9 mouse cellular contexts compared by ENCODE assay signal in the genomic region with DNA sequence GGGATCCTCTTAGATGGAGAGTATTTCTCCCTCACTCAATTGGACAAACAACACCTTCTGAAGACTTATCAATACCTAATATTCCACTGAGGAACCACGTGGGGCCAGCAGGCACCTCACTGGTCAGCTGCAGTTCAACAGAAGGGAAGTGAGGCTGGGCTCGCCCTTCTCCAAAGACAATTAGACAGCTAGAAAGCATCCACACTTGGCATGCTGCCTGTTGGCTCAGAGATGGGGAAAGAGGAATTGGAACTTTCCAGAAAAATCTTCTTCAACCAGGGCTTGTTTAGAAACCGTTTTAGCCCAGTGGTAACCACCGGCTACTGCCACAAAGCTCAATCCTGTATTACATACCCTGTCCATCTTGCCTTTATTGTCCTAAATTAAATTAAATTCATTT. TPM values are rescaled to one million over a fixed set of nuclear protein-coding genes. Genes with fewer than 3 reads are reported as not detected.
A peak's percentile ranks its signal among the peaks of the same experiment; 100 is the strongest.
DNase-seq lines count a peak whose midpoint lies in the region; ATAC-seq and TF ChIP-seq lines count a peak whose summit lies in the region.
"Had no signal": no experiment of that assay in that cellular context is flagged by ENCODE, and none has a peak within 500 bp of the region (broad histone marks: within the 10 kb centered on the region; RNA-seq: fewer than 3 reads in every experiment).

No protein-coding gene starts in this region.

- no peak overlapping the region for H3K4me3 ChIP-seq in kidney, embryonic 15.5 days (replicated peaks)
- H3K4me3 ChIP-seq in lung, adult 2 months (replicated peaks; ENCODE audit: extremely low read depth, low read depth, low read length): no peak overlapping the region
- H3K4me3 ChIP-seq in midbrain, embryonic 15.5 days: no peak overlapping the region
- H3K4me3 ChIP-seq in hindbrain, embryonic 11.5 days (ENCODE audit: low read depth, low read length): no peak overlapping the region

- 65% methylated on average over 4 of the region's 4 CpGs for WGBS in kidney, embryonic 15.5 days
- 17% methylated on average over 4 of the region's 4 CpGs for whole genome bisulfite sequencing in lung, adult 2 months
- 72% methylated on average over 4 of the region's 4 CpGs for WGBS in midbrain, embryonic 15.5 days
- 75% methylated on average over 4 of the region's 4 CpGs for WGBS in hindbrain, embryonic 11.5 days

- TF ChIP-seq CTCF in lung, adult 2 months (IDR thresholded peaks at IDR 0.05; ENCODE audit: insufficient read depth, low read length): no peak

- peak; percentile 60 for DNase-seq in kidney, adult 18-20 months
- DNase-seq in adipocyte (ENCODE audit: low spot score): peak; percentile 26
- peak; percentile 27 to 30 for DNase-seq in gastrocnemius, postnatal 36 days
- peak; percentile 25 for DNase-seq in lung, adult 2 months
- DNase-seq in frontal cortex, postnatal 10 days (ENCODE audit: low spot score in 2 of 2): no peak
- no peak for DNase-seq in hindbrain, embryonic 11.5 days (ENCODE audit: low spot score)
- DNase-seq: forebrain, postnatal 0 days had no signal

- no peaks in the 10 kb centered on the region for H3K36me3 ChIP-seq in kidney, embryonic 15.5 days
- no peaks in the 10 kb centered on the region for H3K36me3 ChIP-seq in midbrain, embryonic 15.5 days (replicated peaks)
- no peaks in the 10 kb centered on the region for H3K36me3 ChIP-seq in hindbrain, embryonic 11.5 days (ENCODE audit: control insufficient read depth, insufficient read depth, low read length)

- H3K4me1 ChIP-seq in kidney, embryonic 15.5 days: peaks cover 6% of the 10 kb centered on the region
- H3K4me1 ChIP-seq in lung, adult 2 months (ENCODE audit: control insufficient read depth, insufficient read depth, low read length): no peaks in the 10 kb centered on the region
- H3K4me1 ChIP-seq in midbrain, embryonic 15.5 days: peaks cover 4% of the 10 kb centered on the region
- H3K4me1 ChIP-seq in hindbrain, embryonic 11.5 days (replicated peaks; ENCODE audit: control insufficient read depth, insufficient read depth, low read length): no peaks in the 10 kb centered on the region

- no peak for TF ChIP-seq POLR2A in lung, adult 2 months (IDR thresholded peaks at IDR 0.05; ENCODE audit: borderline replicate concordance, extremely low read depth, low read depth, low read length)

- ATAC-seq in kidney, embryonic 15.5 days (replicated peaks; ENCODE audit: low FRiP score): no peak
- no peak for ATAC-seq in midbrain, embryonic 15.5 days (replicated peaks)
- ATAC-seq in hindbrain, embryonic 11.5 days (ENCODE audit: low FRiP score): no peak
- ATAC-seq: forebrain, postnatal 0 days had no signal

- H3K27me3 ChIP-seq in kidney, embryonic 15.5 days: peaks cover 6% of the 10 kb centered on the region; the same call in 1 of the 2 replicates
- no peaks in the 10 kb centered on the region for H3K27me3 ChIP-seq in midbrain, embryonic 15.5 days (replicated peaks)
- H3K27me3 ChIP-seq in hindbrain, embryonic 11.5 days (ENCODE audit: control insufficient read depth, insufficient read depth, low read length): no peaks in the 10 kb centered on the region

- no peak overlapping the region for H3K27ac ChIP-seq in kidney, embryonic 15.5 days
- no peak overlapping the region for H3K27ac ChIP-seq in midbrain, embryonic 15.5 days
- H3K27ac ChIP-seq in hindbrain, embryonic 11.5 days (ENCODE audit: low read depth, low read length): no peak overlapping the region

- no peak overlapping the region for H3K9ac ChIP-seq in kidney, embryonic 15.5 days
- H3K9ac ChIP-seq in midbrain, embryonic 15.5 days: no peak overlapping the region
- H3K9ac ChIP-seq in hindbrain, embryonic 11.5 days (ENCODE audit: low read depth, low read length): no peak overlapping the region
- H3K9ac ChIP-seq: forebrain, postnatal 0 days had no signal

- intact Hi-C loops in gastrocnemius, postnatal 36 days (cut with DNase I): no loop called here

- H3K9me3 ChIP-seq in kidney, embryonic 15.5 days (replicated peaks): no peaks in the 10 kb centered on the region
- no peaks in the 10 kb centered on the region for H3K9me3 ChIP-seq in midbrain, embryonic 15.5 days
- H3K9me3 ChIP-seq in hindbrain, embryonic 11.5 days (ENCODE audit: control insufficient read depth, low read length): no peaks in the 10 kb centered on the region

- H3K4me2 ChIP-seq in kidney, embryonic 15.5 days: no peak overlapping the region
- H3K4me2 ChIP-seq in midbrain, embryonic 15.5 days: no peak overlapping the region
- H3K4me2 ChIP-seq in hindbrain, embryonic 11.5 days (replicated peaks; ENCODE audit: low read depth, low read length): no peak overlapping the region

RNA-seq across cellular contexts. Expression of gene Rgs9, which starts 4.4 kb away (rescaled TPM):
- polyA plus RNA-seq in kidney, embryonic 15.5 days (2015; fragmentation: Nextera tagmentation; extraction: Ambion mirVana): 1.3 and 1.8 TPM in 2 replicates
- not detected for total RNA-seq in gastrocnemius, postnatal 36 days (2021)
- 10.7 and 11.5 TPM in 2 replicates for polyA plus RNA-seq in lung, adult 2 months (2012; rRNA removed)
- polyA plus RNA-seq in midbrain, embryonic 15.5 days (2015; fragmentation: Nextera tagmentation; extraction: Ambion mirVana): 14.5 and 16.0 TPM in 2 replicates
- 1.7 and 2.4 TPM in 2 replicates for polyA plus RNA-seq in hindbrain, embryonic 11.5 days (2014; fragmentation: Nextera tagmentation; extraction: Ambion mirVana)

Comparison
In these comparisons a context has a peak if more than half of its experiments do, and no peak if none do; other contexts are left out.
1. DNase-seq: peak in kidney, adult 18-20 months (single experiment), adipocyte (single experiment), gastrocnemius, postnatal 36 days (2 of 2) and lung, adult 2 months (single experiment); none in frontal cortex, postnatal 10 days (0 of 2) and hindbrain, embryonic 11.5 days (single experiment).